Mouse (Mus musculus) midbrain, embryonic 11.5 days (tissue): ENCODE results near the gene Kctd6. TPM values are rescaled to one million over a fixed set of nuclear protein-coding genes. Genes with fewer than 3 reads are reported as not detected.

ENCODE experiments used
- ATAC-seq: fragments of 200-750 bp; cut with Nextera tagmentation; 2 replicates; pipeline ENCODE4 v1.8.0; 2017; ENCODE audit warnings: moderate TSS enrichment, moderate library complexity; ENCODE audit not compliant: low FRiP score
- DNase-seq: peaks from one replicate; pipeline ENCODE4 v3.0.0; 2015; ENCODE audit warnings: low spot score; ENCODE audit errors: missing footprints
- H3K27ac ChIP-seq: fragments of 300-500 bp; sonication (generic); 2 replicates; pipeline ENCODE4 v1.5.1; 2014; ENCODE audit warnings: low read depth, low read length
- H3K27me3 ChIP-seq: fragments of 300-500 bp; sonication (generic); 2 replicates; pipeline ENCODE4 v1.6.1; 2014; ENCODE audit warnings: mild to moderate bottlenecking, low read length, moderate library complexity, mixed read lengths; ENCODE audit not compliant: control insufficient read depth, insufficient read depth
- H3K36me3 ChIP-seq: fragments of 300-500 bp; sonication (generic); 2 replicates; pipeline ENCODE4 v1.6.1; 2014; ENCODE audit warnings: mild to moderate bottlenecking, low read length, moderate library complexity, mixed read lengths; ENCODE audit not compliant: control insufficient read depth, insufficient read depth
- H3K4me1 ChIP-seq: fragments of 300-500 bp; sonication (generic); 2 replicates; pipeline ENCODE4 v1.6.1; 2014; ENCODE audit warnings: low read length; ENCODE audit not compliant: control insufficient read depth, insufficient read depth
- H3K4me2 ChIP-seq: fragments of 300-500 bp; sonication (generic); 2 replicates; pipeline ENCODE4 v1.6.1; 2014; ENCODE audit warnings: mild to moderate bottlenecking, moderate library complexity
- H3K4me3 ChIP-seq: fragments of 300-500 bp; sonication (generic); 2 replicates; pipeline ENCODE4 v1.5.1; 2014; ENCODE audit warnings: low read depth, low read length
- H3K9ac ChIP-seq: fragments of 300-500 bp; sonication (generic); 2 replicates; pipeline ENCODE4 v1.6.1; 2014; ENCODE audit warnings: low read length
- H3K9me3 ChIP-seq: fragments of 300-500 bp; sonication (generic); 2 replicates; pipeline ENCODE4 v1.6.1; 2016; ENCODE audit warnings: low read length; ENCODE audit not compliant: control insufficient read depth
- WGBS: fragments of 180-500 bp; shearing (Covaris S2); extraction: QIAGEN DNeasy Blood & Tissue Kit; methylation state at CpG from one replicate; pipeline ENCODE4 v1.1.7; 2014; 5-methylcytosine and 5-hydroxymethylcytosine counted together
- polyA plus RNA-seq: library from polyadenylated mRNA; unstranded; fragments of >200 nt; fragmentation: Nextera tagmentation; extraction: Ambion mirVana; gene quantifications from 2 replicates; pipeline ENCODE4 v1.2.1, GENCODE M21; 2014

The Kctd6 gene
- polyA plus RNA-seq, 1 experiment from 2014 or later: 10.8 TPM

GRCm38 (mm10) chr14:8256072-8256471, 42.1 kb downstream of the Kctd6 start:
- DNase-seq (no peak), ATAC-seq (no peak)
- H3K4me2 ChIP-seq: no peak overlapping the region
- no peaks in the 10 kb centered on the region for H3K27me3 ChIP-seq
- H3K36me3 ChIP-seq: no peaks in the 10 kb centered on the region
- H3K4me3 ChIP-seq: no peak overlapping the region
- no peak overlapping the region for H3K27ac ChIP-seq
- 74% methylated on average over 6 of the region's 6 CpGs for WGBS
- H3K9me3 ChIP-seq: no peaks in the 10 kb centered on the region
- H3K9ac ChIP-seq: no peak overlapping the region
- no peaks in the 10 kb centered on the region for H3K4me1 ChIP-seq

- H3K27ac ChIP-seq: no peak overlapping the region
- no peak overlapping the region for H3K4me3 ChIP-seq
- no peak for DNase-seq
- no peaks in the 10 kb centered on the region for H3K36me3 ChIP-seq
- no peak overlapping the region for H3K4me2 ChIP-seq
- H3K9ac ChIP-seq: no peak overlapping the region
- WGBS: 74% methylated on average over 5 of the region's 5 CpGs
- no peaks in the 10 kb centered on the region for H3K9me3 ChIP-seq
- ATAC-seq: no peak
- H3K27me3 ChIP-seq: no peaks in the 10 kb centered on the region
- H3K4me1 ChIP-seq: no peaks in the 10 kb centered on the region
These were observed 42.9 kb downstream of the Kctd6 start for GRCm38 (mm10) chr14:8256881-8257280.

- Histone ChIP-seq H3K4me3 (no peak overlapping the region), H3K27me3 (no peaks in the 10 kb centered on the region), H3K4me1 (no peaks in the 10 kb centered on the region), H3K9ac (no peak overlapping the region), H3K9me3 (no peaks in the 10 kb centered on the region), H3K36me3 (no peaks in the 10 kb centered on the region), H3K27ac (no peak overlapping the region), H3K4me2 (no peak overlapping the region)
- DNase-seq (no peak), ATAC-seq (no peak)
- 62% methylated on average over 7 of the region's 7 CpGs for WGBS
These were observed 43.8 kb downstream of the Kctd6 start for GRCm38 (mm10) chr14:8257521-8258334.

- no peak overlapping the region for H3K27ac ChIP-seq
- H3K9ac ChIP-seq: no peak overlapping the region
- WGBS: 51% methylated on average over 3 of the region's 3 CpGs
- H3K36me3 ChIP-seq: no peaks in the 10 kb centered on the region
- H3K27me3 ChIP-seq: no peaks in the 10 kb centered on the region
- no peaks in the 10 kb centered on the region for H3K4me1 ChIP-seq
- ATAC-seq (no peak), DNase-seq (no peak)
- H3K4me3 ChIP-seq: no peak overlapping the region
- no peaks in the 10 kb centered on the region for H3K9me3 ChIP-seq
- no peak overlapping the region for H3K4me2 ChIP-seq
These were observed 44.3 kb downstream of the Kctd6 start for GRCm38 (mm10) chr14:8258335-8258627.

- no peak overlapping the region for H3K27ac ChIP-seq
- H3K4me2 ChIP-seq: no peak overlapping the region
- H3K4me1 ChIP-seq: no peaks in the 10 kb centered on the region
- H3K27me3 ChIP-seq: no peaks in the 10 kb centered on the region
- H3K9ac ChIP-seq: no peak overlapping the region
- no peak overlapping the region for H3K4me3 ChIP-seq
- ATAC-seq (no peak), DNase-seq (no peak)
- WGBS: 86% methylated on average over 3 of the region's 3 CpGs
- no peaks in the 10 kb centered on the region for H3K36me3 ChIP-seq
- H3K9me3 ChIP-seq: no peaks in the 10 kb centered on the region
These were observed 44.8 kb downstream of the Kctd6 start for GRCm38 (mm10) chr14:8258752-8259151.

- no peaks in the 10 kb centered on the region for H3K9me3 ChIP-seq
- 84% methylated on average over 3 of the region's 3 CpGs for WGBS
- H3K4me2 ChIP-seq: no peak within 1 kb of the TSS
- H3K4me3 ChIP-seq: no peak within 1 kb of the TSS
- no peaks in the 10 kb centered on the region for H3K27me3 ChIP-seq
- H3K4me1 ChIP-seq: no peaks in the 10 kb centered on the region
- ATAC-seq (no peak), DNase-seq (no peak)
- no peaks in the 10 kb centered on the region for H3K36me3 ChIP-seq
- H3K9ac ChIP-seq: no peak within 1 kb of the TSS
- H3K27ac ChIP-seq: no peak within 1 kb of the TSS
These were observed 45.2 kb downstream of the Kctd6 start, which contains the start of gene Acox2 for GRCm38 (mm10) chr14:8259166-8259565. Gene Acox2, minus strand, starts transcription at chr14:8259353.

GRCm38 (mm10) chr14:8260214-8260613, 46.3 kb downstream of the Kctd6 start:
- WGBS: 77% methylated on average over 5 of the region's 5 CpGs

GRCm38 (mm10) chr14:8262242-8262641, 48.3 kb downstream of the Kctd6 start:
- ATAC-seq (no peak), DNase-seq (no peak)
- no peak overlapping the region for H3K9ac ChIP-seq
- H3K4me1 ChIP-seq: no peaks in the 10 kb centered on the region
- WGBS: 47% methylated on average over 1 of the region's 1 CpGs
- no peak overlapping the region for H3K27ac ChIP-seq
- H3K4me2 ChIP-seq: no peak overlapping the region
- no peak overlapping the region for H3K4me3 ChIP-seq
- no peaks in the 10 kb centered on the region for H3K9me3 ChIP-seq
- H3K36me3 ChIP-seq: no peaks in the 10 kb centered on the region
- H3K27me3 ChIP-seq: no peaks in the 10 kb centered on the region

More at GRCm38 (mm10) chr14:8260214-8260613, 46.3 kb downstream of the Kctd6 start:
- DNase-seq: no peak
- H3K4me2 ChIP-seq: no peak overlapping the region
- H3K4me3 ChIP-seq: no peak overlapping the region
- H3K4me1 ChIP-seq: no peaks in the 10 kb centered on the region
- no peaks in the 10 kb centered on the region for H3K9me3 ChIP-seq
- H3K9ac ChIP-seq: no peak overlapping the region
- no peaks in the 10 kb centered on the region for H3K27me3 ChIP-seq
- H3K36me3 ChIP-seq: no peaks in the 10 kb centered on the region
- no peak for ATAC-seq
- no peak overlapping the region for H3K27ac ChIP-seq

GRCm38 (mm10) chr14:8264378-8264777, 50.4 kb downstream of the Kctd6 start:
- Histone ChIP-seq H3K36me3 (no peaks in the 10 kb centered on the region), H3K9ac (no peak overlapping the region), H3K9me3 (no peaks in the 10 kb centered on the region), H3K4me3 (no peak overlapping the region), H3K27ac (no peak overlapping the region), H3K4me1 (no peaks in the 10 kb centered on the region), H3K4me2 (no peak overlapping the region), H3K27me3 (no peaks in the 10 kb centered on the region)
- no peak for ATAC-seq
- WGBS: 95% methylated on average over 1 of the region's 1 CpGs
- DNase-seq: no peak
